Mouse (Mus musculus) heart, postnatal 0 days (tissue): ENCODE results near the gene Zfp652.

Experiments used
- CTCF ChIP-seq: IDR thresholded peaks from 2 replicates; pipeline ENCODE4 v1.5.1; 2016; ENCODE audit warnings: antibody characterized with exemption, control low read depth, low read depth
- EP300 ChIP-seq: IDR thresholded peaks from 2 replicates; pipeline ENCODE4 v1.6.1; 2016; ENCODE audit warnings: antibody characterized with exemption, low read depth

DNA sequence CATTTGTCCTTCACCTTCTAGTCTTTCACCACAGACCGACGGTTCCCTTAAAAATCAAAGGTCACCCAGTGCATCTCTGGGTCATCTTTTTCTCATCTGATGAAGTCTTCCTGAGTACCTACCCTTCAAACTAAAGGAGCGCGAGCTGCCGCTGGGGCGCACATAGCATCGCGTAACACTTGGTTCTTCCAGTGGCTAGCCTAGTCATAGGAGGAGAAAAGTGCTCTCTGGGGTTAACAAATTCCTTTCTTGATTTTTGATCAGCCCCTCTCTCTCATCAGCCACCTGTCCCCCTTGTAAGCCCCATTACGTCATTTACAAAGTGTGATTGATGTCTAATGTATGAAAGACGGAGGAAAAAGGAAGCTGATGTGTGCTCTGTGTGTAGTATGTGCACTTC lies 56.7 kb downstream of the Zfp652 start:
- TF ChIP-seq CTCF (no peak), EP300 (no peak)
